Mouse (Mus musculus) retina, adult 2 months (tissue): Measurements from ENCODE around the gene Mrps16.

ENCODE experiments used
- DNase-seq: peaks from one replicate; pipeline ENCODE4 v3.0.0-alpha.2; 2012; ENCODE audit warnings: low read depth, low spot score

Mrps16 gene

DNA sequence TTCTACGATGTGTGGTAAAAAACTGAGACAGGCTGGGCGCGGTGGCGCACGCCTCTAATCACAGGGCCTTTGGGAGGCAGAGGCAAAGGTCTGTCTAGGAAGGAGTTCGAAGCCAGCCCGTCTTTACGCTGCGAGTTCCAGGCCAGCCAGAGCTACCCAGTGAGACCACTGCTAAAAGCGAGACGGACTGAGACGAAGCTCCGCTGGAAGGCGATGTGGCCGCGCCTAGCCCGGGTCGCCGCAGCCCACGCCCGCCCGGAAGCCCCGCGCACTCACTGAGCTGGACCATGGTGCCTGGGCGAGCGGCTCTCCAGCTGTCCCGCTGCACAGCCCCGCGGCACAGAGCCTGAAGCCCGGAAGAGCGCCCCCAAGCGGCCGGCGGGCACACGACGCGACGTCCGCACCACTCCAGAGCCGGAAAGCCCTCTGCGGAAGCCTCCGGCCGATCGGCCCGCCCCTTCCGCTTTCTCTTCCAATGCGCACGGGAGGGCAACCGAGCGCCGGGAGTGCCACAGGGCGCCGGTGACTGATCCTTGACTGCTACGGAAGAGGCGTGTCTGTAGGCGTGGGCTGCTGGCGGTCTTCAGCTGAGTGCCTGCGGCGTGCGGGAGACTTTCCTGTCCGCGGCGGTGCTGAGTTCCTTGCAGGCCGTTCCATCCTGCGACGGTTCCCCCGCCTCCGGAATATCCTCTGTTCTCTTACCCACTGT, at the start of gene Mrps16:
Mrps16 (minus strand) TSS at position 430 of the 709 bp plus-strand sequence.
- peak; percentile 94 for DNase-seq

GRCm38 (mm10) chr14:20442252-20442651, 48.8 kb upstream of the Mrps16 start:
- DNase-seq, result peak; percentile 88

GRCm38 (mm10) chr14:20436976-20437375, 43.5 kb upstream of the Mrps16 start:
- DNase-seq, result no peak

- no peak for DNase-seq
These were observed 39.0 kb upstream of the Mrps16 start for GRCm38 (mm10) chr14:20432420-20432819.

- DNase-seq, result no peak
These were observed 38.3 kb upstream of the Mrps16 start for GRCm38 (mm10) chr14:20431726-20432125.

GRCm38 (mm10) chr14:20429833-20430232, 36.4 kb upstream of the Mrps16 start:
- no peak for DNase-seq

- no peak for DNase-seq
These were observed 35.2 kb upstream of the Mrps16 start for GRCm38 (mm10) chr14:20428593-20428992.

GRCm38 (mm10) chr14:20423046-20423445, 29.6 kb upstream of the Mrps16 start:
- DNase-seq, result no peak

DNA sequence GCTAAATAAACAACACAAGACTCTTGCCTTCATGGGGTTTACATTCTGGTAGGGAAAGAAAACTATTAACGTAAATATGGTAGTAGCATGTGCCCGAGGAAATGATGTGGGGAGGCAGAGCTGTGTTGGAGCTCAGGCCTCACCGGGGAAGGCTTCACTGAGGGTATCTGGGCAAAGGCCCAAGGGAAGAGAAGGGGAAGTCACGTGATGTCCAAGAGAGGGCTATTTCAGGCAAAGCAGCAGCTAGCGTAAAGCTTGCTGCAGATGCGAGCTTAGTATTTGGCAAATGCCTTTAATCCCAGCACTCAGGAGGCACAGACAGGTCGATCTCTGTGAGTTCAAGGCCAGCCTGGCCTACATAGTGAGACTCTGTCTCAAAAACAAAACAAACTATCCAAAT, 28.8 kb upstream of the Mrps16 start:
- no peak for DNase-seq

- peak; percentile 42 for DNase-seq
These were observed 6.6 kb upstream of the Mrps16 start for GRCm38 (mm10) chr14:20400071-20400470.

- DNase-seq, result no peak
These were observed 5.4 kb upstream of the Mrps16 start for GRCm38 (mm10) chr14:20398864-20399263.

GRCm38 (mm10) chr14:20397220-20397619, 3.8 kb upstream of the Mrps16 start:
- no peak for DNase-seq

DNA sequence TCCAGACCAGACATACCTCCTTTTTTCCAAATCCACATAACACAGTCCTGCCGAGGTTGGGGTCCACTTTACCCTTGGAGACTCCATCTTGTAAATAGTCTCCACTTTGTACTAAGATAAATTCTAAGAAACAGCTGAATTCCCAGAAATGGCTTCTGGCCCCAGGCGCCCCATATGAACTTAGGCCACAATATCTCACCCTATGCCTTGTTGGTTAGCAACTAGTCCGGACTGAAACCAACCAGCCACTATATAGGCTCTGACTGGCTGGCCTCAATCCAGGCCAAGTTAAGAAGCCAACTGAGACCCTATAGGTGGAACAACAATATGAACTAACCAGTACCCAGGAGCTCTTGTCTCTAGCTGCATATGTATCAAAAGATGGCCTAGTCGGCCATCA, 1.1 kb downstream of the Mrps16 start:
- DNase-seq, result no peak

GRCm38 (mm10) chr14:20389446-20390079, 3.9 kb downstream of the Mrps16 start:
- no peak for DNase-seq

DNA sequence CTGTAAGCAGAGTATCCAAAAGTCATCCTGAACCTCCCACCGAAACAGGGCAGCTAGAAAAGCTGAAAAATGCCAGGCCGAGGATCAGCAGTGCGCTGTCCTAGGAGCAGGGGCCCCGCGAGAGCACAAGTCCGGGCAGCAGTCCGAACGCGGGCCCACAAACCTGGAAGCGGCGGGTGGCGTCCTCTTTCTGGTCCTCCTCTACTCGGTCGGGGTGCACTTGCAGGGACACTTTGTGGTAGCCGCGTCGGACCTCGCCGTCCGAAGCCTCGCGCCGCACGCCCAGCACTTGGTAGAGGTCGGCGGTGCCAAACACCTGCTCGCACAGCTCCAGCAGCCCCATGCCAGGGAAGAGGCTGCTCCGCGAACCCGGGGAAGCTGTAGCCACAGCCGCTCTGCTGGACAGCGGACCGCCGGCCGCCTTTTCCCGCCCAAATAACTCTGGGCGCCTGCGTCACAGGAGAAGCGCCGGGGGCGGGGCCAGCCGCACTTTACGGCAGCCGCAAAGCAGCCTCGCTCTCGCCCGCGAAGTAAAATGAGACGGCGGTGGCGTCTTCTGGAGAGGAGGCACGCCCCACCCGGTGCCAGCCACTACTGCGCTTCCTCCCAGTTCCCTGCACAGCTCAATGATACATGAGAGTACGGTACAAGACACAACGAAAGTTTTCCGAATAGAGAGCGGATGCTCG, 4.8 kb downstream of the Mrps16 start, which contains the start of gene Dnajc9:
Dnajc9 (minus strand) TSS at position 470 of the 689 bp plus-strand sequence.
- peak; percentile 73 for DNase-seq

DNA sequence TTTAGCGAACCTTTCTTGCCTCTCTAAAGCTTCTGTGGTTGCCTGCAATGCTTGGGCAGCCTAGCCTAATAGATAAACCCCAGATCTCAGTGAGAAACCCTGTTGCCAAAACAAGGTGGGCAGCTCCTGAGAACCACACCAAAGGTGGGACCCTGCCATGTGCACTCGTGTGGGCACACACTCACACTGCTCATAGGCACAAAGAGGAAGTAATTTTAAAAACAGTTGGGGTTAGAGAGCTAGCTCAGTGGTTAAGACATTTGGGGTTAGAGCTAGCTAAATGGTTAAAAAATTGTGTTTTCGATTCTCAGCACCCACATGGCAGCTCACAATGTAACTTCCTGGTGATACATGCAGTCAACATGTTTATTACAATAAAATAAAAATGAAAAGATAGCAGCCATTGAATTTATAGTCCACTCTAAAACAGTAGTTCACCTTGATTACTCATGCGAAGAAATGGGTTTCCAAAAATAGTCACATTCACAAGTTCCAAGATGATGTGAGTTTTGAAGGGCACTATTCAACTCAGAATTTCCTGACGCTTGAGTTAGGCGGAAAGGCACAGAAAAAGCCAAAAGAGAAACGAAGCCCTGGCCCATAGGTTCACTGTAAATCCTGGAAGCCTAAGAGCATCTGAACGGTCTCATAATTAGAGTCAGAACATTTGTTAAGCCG, 13.5 kb downstream of the Mrps16 start:
- no peak for DNase-seq

GRCm38 (mm10) chr14:20379087-20379640, 14.3 kb downstream of the Mrps16 start:
- no peak for DNase-seq

GRCm38 (mm10) chr14:20378313-20379061, 14.9 kb downstream of the Mrps16 start:
- DNase-seq, result peak; percentile 47

- DNase-seq, result no peak
These were observed 16.3 kb downstream of the Mrps16 start for GRCm38 (mm10) chr14:20377112-20377521.

GRCm38 (mm10) chr14:20371854-20372253, 21.6 kb downstream of the Mrps16 start:
- no peak for DNase-seq

- DNase-seq, result no peak
These were observed 22.6 kb downstream of the Mrps16 start for GRCm38 (mm10) chr14:20370798-20371197.
